Comparison of ENCODE assay signal across 17 mouse cellular contexts in genomic region chr16:65559591-65559990, GRCm38 (mm10). TPM values are rescaled to one million over a fixed set of nuclear protein-coding genes. Genes with fewer than 3 reads are reported as not detected.
A peak's percentile ranks its signal among the peaks of the same experiment; 100 is the strongest.
DNase-seq lines count a peak whose midpoint lies in the region; ATAC-seq and TF ChIP-seq lines count a peak whose summit lies in the region.
"Had no signal": no experiment of that assay in that cellular context is flagged by ENCODE, and none has a peak within 500 bp of the region (broad histone marks: within the 10 kb centered on the region; RNA-seq: fewer than 3 reads in every experiment).

No protein-coding gene starts in this region.

- no peaks in the 10 kb centered on the region for H3K9me3 ChIP-seq in intestine, embryonic 15.5 days
- H3K9me3 ChIP-seq in stomach, embryonic 16.5 days (replicated peaks; ENCODE audit: control insufficient read depth, low read length), result no peaks in the 10 kb centered on the region
- H3K9me3 ChIP-seq in heart, embryonic 11.5 days (replicated peaks; ENCODE audit: control insufficient read depth, low read length), result no peaks in the 10 kb centered on the region
- H3K9me3 ChIP-seq: liver, embryonic 12.5 days had no signal

- no peak overlapping the region for H3K4me3 ChIP-seq in liver, adult 2 months (ENCODE audit: insufficient read depth, low read depth, low read length)
- no peak overlapping the region for H3K4me3 ChIP-seq in intestine, embryonic 15.5 days (replicated peaks)
- H3K4me3 ChIP-seq in stomach, embryonic 16.5 days (replicated peaks; ENCODE audit: low read length), result no peak overlapping the region
- H3K4me3 ChIP-seq in cerebellum, adult 2 months (replicated peaks; ENCODE audit: insufficient read depth, low read depth, low read length), result no peak overlapping the region
- H3K4me3 ChIP-seq in heart, embryonic 11.5 days (ENCODE audit: low read depth, low read length), result no peak overlapping the region
- H3K4me3 ChIP-seq: erythroblast, embryonic 14.5 days; liver, embryonic 12.5 days had no signal

- peak; percentile 56 for DNase-seq in liver, adult 2 months (ENCODE audit: extremely low read depth, low read depth, low spot score)
- no peak for DNase-seq in liver
- DNase-seq in kidney, postnatal 4 days, result peak; percentile 3 to 19
- DNase-seq in cerebellum, adult 2 months, result no peak
- DNase-seq: cerebellum, postnatal 36 days; midbrain, embryonic 14.5 days; thymus, postnatal 25 days had no signal

- no peak for TF ChIP-seq POLR2A in liver, adult 2 months (IDR thresholded peaks at IDR 0.05; ENCODE audit: extremely low read depth, insufficient read depth, low read length)
- no peak for TF ChIP-seq POLR2A in cerebellum, adult 2 months (IDR thresholded peaks at IDR 0.05; ENCODE audit: borderline replicate concordance, insufficient read depth, low read length)

- H3K4me1 ChIP-seq in liver, adult 2 months (ENCODE audit: control insufficient read depth, insufficient read depth, low read length), result peaks cover 8% of the 10 kb centered on the region
- H3K4me1 ChIP-seq in intestine, embryonic 15.5 days (replicated peaks), result peaks cover 6% of the 10 kb centered on the region; the same call in 1 of the 2 replicates
- peaks cover 6% of the 10 kb centered on the region; the same call in 1 of the 2 replicates for H3K4me1 ChIP-seq in stomach, embryonic 16.5 days (ENCODE audit: control insufficient read depth, insufficient read depth, low read length)
- H3K4me1 ChIP-seq in cerebellum, adult 2 months (ENCODE audit: control insufficient read depth, insufficient read depth, low read length), result peaks cover 2% of the 10 kb centered on the region; the same call in 1 of the 2 replicates
- H3K4me1 ChIP-seq in heart, embryonic 11.5 days (ENCODE audit: control insufficient read depth, insufficient read depth, low read length), result no peaks in the 10 kb centered on the region

- no peaks in the 10 kb centered on the region for H3K27me3 ChIP-seq in liver, adult 2 months (ENCODE audit: control insufficient read depth, insufficient read depth, low read length)
- H3K27me3 ChIP-seq in intestine, embryonic 15.5 days (replicated peaks), result no peaks in the 10 kb centered on the region
- no peaks in the 10 kb centered on the region for H3K27me3 ChIP-seq in stomach, embryonic 16.5 days (ENCODE audit: control insufficient read depth, insufficient read depth, low read length)
- H3K27me3 ChIP-seq in cerebellum, adult 2 months (ENCODE audit: control insufficient read depth, insufficient read depth, low read length), result no peaks in the 10 kb centered on the region
- H3K27me3 ChIP-seq in heart, embryonic 11.5 days (ENCODE audit: control insufficient read depth, insufficient read depth, low read length), result no peaks in the 10 kb centered on the region
- H3K27me3 ChIP-seq: liver, embryonic 12.5 days had no signal

- H3K27ac ChIP-seq in liver, adult 2 months (replicated peaks; ENCODE audit: insufficient read depth, low read depth, low read length), result no peak overlapping the region
- H3K27ac ChIP-seq in intestine, embryonic 15.5 days, result 0 out of 2 replicates have a peak overlapping the region, but pooled peaks have one; percentile 14
- peak overlapping the region; percentile 64; the same call in 1 of the 2 replicates for H3K27ac ChIP-seq in stomach, embryonic 16.5 days (ENCODE audit: low read length)
- no peak overlapping the region for H3K27ac ChIP-seq in cerebellum, adult 2 months (ENCODE audit: insufficient read depth, low read length)
- H3K27ac ChIP-seq in heart, embryonic 11.5 days (ENCODE audit: low read depth, low read length), result no peak overlapping the region
- H3K27ac ChIP-seq: liver, embryonic 12.5 days had no signal

- WGBS in liver, adult 2 months, result 23% methylated on average over 2 of the region's 2 CpGs
- WGBS in intestine, embryonic 15.5 days, result 51% methylated on average over 2 of the region's 2 CpGs
- WGBS in stomach, embryonic 16.5 days, result 66% methylated on average over 2 of the region's 2 CpGs
- 77% methylated on average over 2 of the region's 2 CpGs for WGBS in cerebellum, adult 2 months
- 76% methylated on average over 2 of the region's 2 CpGs for WGBS in heart, embryonic 11.5 days (ENCODE audit: insufficient replicate concordance)

- H3K4me2 ChIP-seq in intestine, embryonic 15.5 days (replicated peaks), result peak overlapping the region; percentile 12
- no peak overlapping the region for H3K4me2 ChIP-seq in stomach, embryonic 16.5 days (ENCODE audit: low read depth, low read length)
- H3K4me2 ChIP-seq in heart, embryonic 11.5 days, result no peak overlapping the region
- H3K4me2 ChIP-seq: liver, embryonic 12.5 days had no signal

- peaks cover 30% of the 10 kb centered on the region for H3K79me2 ChIP-seq in liver, adult 2 months (ENCODE audit: control insufficient read depth, insufficient read depth, low read length)

- ATAC-seq in intestine, embryonic 15.5 days, result peak; percentile 71
- ATAC-seq in stomach, embryonic 16.5 days (ENCODE audit: insufficient read depth, low FRiP score), result 0 out of 2 replicates have a peak, but pooled peaks have one; percentile 37
- no peak for ATAC-seq in granulocyte monocyte progenitor cell, adult 5-6 weeks (replicated peaks; ENCODE audit: poor library complexity, severe bottlenecking)
- no peak for ATAC-seq in heart, embryonic 11.5 days (replicated peaks; ENCODE audit: insufficient number of reproducible peaks, low FRiP score, low TSS enrichment)
- ATAC-seq: liver, embryonic 12.5 days had no signal

- TF ChIP-seq CTCF in liver, adult 2 months (IDR thresholded peaks at IDR 0.05; ENCODE audit: low read depth, low read length), result no peak
- no peak for TF ChIP-seq CTCF in cerebellum, adult 2 months (IDR thresholded peaks at IDR 0.05; ENCODE audit: borderline replicate concordance, insufficient read depth, low read depth, low read length)

- no peak overlapping the region for H3K9ac ChIP-seq in liver, adult 2 months (ENCODE audit: low read depth, low read length)
- H3K9ac ChIP-seq in intestine, embryonic 15.5 days, result no peak overlapping the region
- no peak overlapping the region for H3K9ac ChIP-seq in stomach, embryonic 16.5 days (ENCODE audit: low read length)
- no peak overlapping the region for H3K9ac ChIP-seq in heart, embryonic 11.5 days (ENCODE audit: low read depth, low read length)
- H3K9ac ChIP-seq: liver, embryonic 12.5 days had no signal

- no peaks in the 10 kb centered on the region for H3K36me3 ChIP-seq in liver, adult 2 months (ENCODE audit: control insufficient read depth, insufficient read depth, low read length)
- no peaks in the 10 kb centered on the region for H3K36me3 ChIP-seq in intestine, embryonic 15.5 days
- no peaks in the 10 kb centered on the region for H3K36me3 ChIP-seq in stomach, embryonic 16.5 days (ENCODE audit: control insufficient read depth, insufficient read depth, low read length)
- no peaks in the 10 kb centered on the region for H3K36me3 ChIP-seq in heart, embryonic 11.5 days (ENCODE audit: control insufficient read depth, insufficient read depth, low read length)
- H3K36me3 ChIP-seq: liver, embryonic 12.5 days had no signal

RNA-seq across cellular contexts. Expression of gene Chmp2b, which starts 2.9 kb away (rescaled TPM):
- total RNA-seq in liver, adult 2 months (2014; rRNA removed), result 19.1 and 20.6 TPM in 2 replicates
- 8.5 and 10.5 TPM in 2 replicates for polyA plus RNA-seq in liver, adult 2 months (2012; rRNA removed)
- polyA plus RNA-seq in intestine, embryonic 15.5 days (2015; fragmentation: Nextera tagmentation; extraction: Ambion mirVana), result 126 and 143 TPM in 2 replicates
- 107 and 119 TPM in 2 replicates for polyA plus RNA-seq in stomach, embryonic 16.5 days (2015; fragmentation: Nextera tagmentation; extraction: Ambion mirVana)
- polyA plus RNA-seq in cerebellum, adult 2 months (2012; rRNA removed), result 44.6 and 45.3 TPM in 2 replicates
- 35.5 and 44.5 TPM in 2 replicates for total RNA-seq in granulocyte monocyte progenitor cell, adult 5-6 weeks (2014; fragmentation: Nextera tagmentation)
- total RNA-seq in granulocyte monocyte progenitor cell, adult 5-6 weeks (2017), result 29.7 and 32.0 TPM in 2 replicates
- 43.2 and 51.7 TPM in 2 replicates for polyA plus RNA-seq in heart, embryonic 11.5 days (2014; fragmentation: Nextera tagmentation; extraction: Ambion mirVana)

RNA-seq across cellular contexts. Expression of gene Pou1f1, which starts 39.3 kb away (rescaled TPM):
- total RNA-seq in liver, adult 2 months (2014; rRNA removed), result not detected in 2 replicates
- polyA plus RNA-seq in liver, adult 2 months (2012; rRNA removed), result not detected in 2 replicates
- not detected in 2 replicates for polyA plus RNA-seq in intestine, embryonic 15.5 days (2015; fragmentation: Nextera tagmentation; extraction: Ambion mirVana)
- polyA plus RNA-seq in stomach, embryonic 16.5 days (2015; fragmentation: Nextera tagmentation; extraction: Ambion mirVana), result not detected in 2 replicates
- polyA plus RNA-seq in cerebellum, adult 2 months (2012; rRNA removed), result not detected in 2 replicates
- not detected in 2 replicates for total RNA-seq in granulocyte monocyte progenitor cell, adult 5-6 weeks (2014; fragmentation: Nextera tagmentation)
- not detected in 2 replicates for total RNA-seq in granulocyte monocyte progenitor cell, adult 5-6 weeks (2017)
- not detected in 2 replicates for polyA plus RNA-seq in heart, embryonic 11.5 days (2014; fragmentation: Nextera tagmentation; extraction: Ambion mirVana)
- total RNA-seq: gastrocnemius, adult 18-20 months; layer of hippocampus, postnatal 14 days had no signal
- polyA plus RNA-seq: erythroblast, embryonic 14.5 days; heart, embryonic 16.5 days; liver, embryonic 12.5 days; midbrain, embryonic 14.5 days; spleen, adult 2 months had no signal

Comparison
In these comparisons a context has a peak if more than half of its experiments do, and no peak if none do; other contexts are left out.
1. DNase-seq: peak in liver, adult 2 months (single experiment) and kidney, postnatal 4 days (2 of 2); none in liver (single experiment) and cerebellum, adult 2 months (0 of 2).
2. H3K27ac ChIP-seq: peak in intestine, embryonic 15.5 days (single experiment) and stomach, embryonic 16.5 days (single experiment); none in liver, adult 2 months (single experiment), cerebellum, adult 2 months (single experiment) and heart, embryonic 11.5 days (single experiment).
3. ATAC-seq: peak in intestine, embryonic 15.5 days (single experiment) and stomach, embryonic 16.5 days (single experiment); none in granulocyte monocyte progenitor cell, adult 5-6 weeks (single experiment) and heart, embryonic 11.5 days (single experiment).